Mouse (Mus musculus) E14TG2a.4 (cell line): Measurements from ENCODE around the gene Olfr1333.
"Not testable (repeated sequence)": the region's sequence is repeated elsewhere in the genome, so short reads cannot be mapped to it uniquely, and the experiment has no call there.

Experiments
- H3K27me3 ChIP-seq: 2 replicates; pipeline ENCODE4 v1.6.1; 2014; ENCODE audit warnings: low read length, control low read depth; ENCODE audit not compliant: insufficient read depth
- H3K36me3 ChIP-seq: 2 replicates; pipeline ENCODE4 v1.6.1; 2014; ENCODE audit warnings: low read length, control low read depth; ENCODE audit not compliant: insufficient read depth
- H3K4me1 ChIP-seq: replicated peaks from 2 replicates; pipeline ENCODE4 v1.6.1; 2014; ENCODE audit warnings: low read depth, low read length, control low read depth
- H3K4me3 ChIP-seq: replicated peaks from 2 replicates; pipeline ENCODE4 v1.5.1; 2014; ENCODE audit warnings: mild to moderate bottlenecking, low read length
- H3K9me3 ChIP-seq: 2 replicates; pipeline ENCODE4 v1.6.1; 2014; ENCODE audit warnings: low read length, control low read depth
- CTCF ChIP-seq: conservative IDR thresholded peaks from 2 replicates; pipeline ENCODE4 v1.5.1; 2014; ENCODE audit warnings: low read length
- NANOG ChIP-seq: IDR thresholded peaks from 2 replicates; pipeline ENCODE4 v1.6.1; 2014; ENCODE audit warnings: borderline replicate concordance, low read length, mixed read lengths
- POU5F1 ChIP-seq: IDR thresholded peaks from 2 replicates; pipeline ENCODE4 v1.6.1; 2014; ENCODE audit warnings: low read length, borderline replicate concordance

Olfr1333 gene

DNA sequence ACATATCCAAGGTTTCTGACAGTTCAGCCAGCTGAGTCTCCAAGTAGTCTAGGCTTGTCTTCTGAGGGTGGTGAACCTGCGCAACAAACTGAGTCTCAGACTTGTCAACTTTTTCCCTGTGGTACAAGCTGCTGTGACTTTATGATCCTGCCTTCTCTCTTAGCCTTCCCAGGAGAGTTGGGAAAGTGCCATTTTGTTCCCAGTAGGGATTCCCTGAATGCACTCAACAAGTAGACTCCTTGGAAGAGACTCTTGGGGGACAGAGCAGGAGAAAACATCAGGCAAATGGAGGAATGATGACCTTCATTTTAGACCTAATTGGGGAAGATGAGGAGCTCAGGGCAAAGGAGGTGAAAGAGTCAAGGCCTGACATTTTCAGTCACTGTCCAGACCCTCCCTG, at the start of gene Olfr1333:
Olfr1333 (minus strand) TSS at position 101 of the 400 bp plus-strand sequence.
- Histone ChIP-seq H3K4me3 (no peak within 1 kb of the TSS), H3K4me1 (no peaks in the 10 kb centered on the region), H3K27me3 (no peaks in the 10 kb centered on the region), H3K36me3 (no peaks in the 10 kb centered on the region), H3K9me3 (no peaks in the 10 kb centered on the region)
- TF ChIP-seq CTCF, result no peak
- TF ChIP-seq POU5F1, result no peak
- no peak for TF ChIP-seq NANOG

DNA sequence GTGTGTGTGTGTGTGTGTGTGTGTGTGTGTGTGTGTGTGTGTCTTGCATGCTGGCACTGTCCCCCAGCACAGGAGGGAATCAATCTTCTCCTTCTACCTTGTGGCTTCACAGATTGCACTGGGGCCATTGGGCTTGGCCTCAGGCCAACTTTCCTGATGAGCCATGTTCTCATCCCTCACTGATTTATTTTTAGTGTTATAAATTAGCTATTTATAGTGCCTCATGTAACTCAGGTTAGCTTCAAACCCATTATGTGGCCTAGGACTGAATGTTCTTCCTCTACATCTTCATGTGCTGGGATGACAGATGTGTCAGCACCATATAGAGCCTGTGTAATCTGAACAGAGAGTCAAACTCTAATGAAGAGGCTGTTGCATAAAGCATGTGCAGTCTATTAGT, 31.5 kb upstream of the Olfr1333 start:
- no peaks in the 10 kb centered on the region for H3K36me3 ChIP-seq
- no peaks in the 10 kb centered on the region for H3K4me1 ChIP-seq
- H3K4me3 ChIP-seq, result no peak overlapping the region
- no peaks in the 10 kb centered on the region for H3K27me3 ChIP-seq
- 0 out of 2 replicates have a peak, but pooled peaks cover 2% of the 10 kb centered on the region for H3K9me3 ChIP-seq
- no peak for TF ChIP-seq NANOG
- no peak for TF ChIP-seq CTCF
- no peak for TF ChIP-seq POU5F1

DNA sequence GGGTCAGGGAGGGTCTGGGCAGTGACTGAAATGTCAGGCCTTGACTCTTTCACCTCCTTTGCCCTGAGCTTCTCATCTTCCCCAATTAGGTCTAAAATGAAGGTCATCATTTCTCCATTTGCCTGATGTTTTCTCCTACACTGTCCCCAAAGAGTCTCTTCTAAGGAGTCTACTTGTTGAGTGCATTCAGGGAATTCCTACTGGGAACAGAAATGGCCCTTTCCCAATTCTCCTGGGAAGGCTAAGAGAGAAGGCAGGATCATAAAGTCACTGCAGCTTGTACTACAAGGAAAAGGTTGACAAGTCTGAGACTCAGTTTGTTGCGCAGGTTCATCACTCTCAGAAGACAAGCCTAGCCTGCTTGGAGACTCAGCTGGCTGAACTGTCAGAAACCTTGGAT, 28.3 kb upstream of the Olfr1333 start, which contains the start of gene Olfr1331:
Olfr1331 (plus strand) TSS at position 301 of the 400 bp plus-strand sequence.
- TF ChIP-seq CTCF (no peak), NANOG (no peak), POU5F1 (no peak)
- H3K9me3 ChIP-seq, result 0 out of 2 replicates have a peak, but pooled peaks cover 2% of the 10 kb centered on the region

DNA sequence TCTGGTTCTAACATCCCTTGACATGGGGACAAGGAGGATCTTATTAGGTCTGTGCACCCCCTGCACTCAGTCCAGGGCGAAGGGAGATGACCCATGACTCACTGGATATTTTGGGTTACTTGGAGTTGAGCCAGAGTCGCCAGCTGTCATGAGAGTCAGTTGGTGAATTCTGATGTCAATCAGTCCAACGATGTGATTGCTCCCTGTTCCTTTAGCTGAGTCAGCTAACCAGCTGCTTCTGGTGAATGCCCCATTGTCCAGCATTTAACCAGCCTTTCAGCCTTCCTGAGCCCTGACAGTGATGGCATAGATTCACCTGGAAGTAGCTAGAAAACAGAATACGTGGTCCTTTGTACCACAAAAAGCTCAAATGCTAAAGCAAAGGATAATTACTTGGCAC, 26.6 kb upstream of the Olfr1333 start:
- TF ChIP-seq CTCF (no peak), POU5F1 (no peak), NANOG (no peak)
- Histone ChIP-seq H3K27me3 (no peaks in the 10 kb centered on the region), H3K36me3 (no peaks in the 10 kb centered on the region), H3K4me3 (no peak overlapping the region), H3K4me1 (no peaks in the 10 kb centered on the region), H3K9me3 (0 out of 2 replicates have a peak, but pooled peaks cover 2% of the 10 kb centered on the region)

More for the DNA sequence above, 28.3 kb upstream of the Olfr1333 start, which contains the start of gene Olfr1331:
- Histone ChIP-seq H3K27me3 (no peaks in the 10 kb centered on the region), H3K4me3 (no peak within 1 kb of the TSS), H3K36me3 (no peaks in the 10 kb centered on the region), H3K4me1 (no peaks in the 10 kb centered on the region)

DNA sequence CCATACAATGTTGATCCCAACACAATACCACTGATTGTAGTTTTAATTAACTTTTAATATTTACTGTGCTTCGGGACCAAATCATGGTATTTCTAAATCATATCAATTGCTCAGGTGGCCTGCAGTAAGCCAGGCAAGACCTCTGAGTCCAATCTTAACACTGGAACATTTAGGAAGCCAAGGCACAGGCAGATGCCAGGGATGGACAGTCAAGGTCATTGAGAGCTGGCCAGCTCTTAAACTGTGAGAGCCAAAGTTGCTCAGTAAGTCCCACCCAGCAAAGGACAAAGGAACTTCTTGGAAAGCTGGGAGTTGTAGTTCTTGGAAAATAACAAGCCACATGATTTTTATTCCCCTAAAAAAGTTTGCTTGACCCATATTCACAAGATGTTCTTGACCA, 25.7 kb upstream of the Olfr1333 start:
- no peaks in the 10 kb centered on the region for H3K27me3 ChIP-seq
- H3K9me3 ChIP-seq, result 0 out of 2 replicates have a peak, but pooled peaks cover 2% of the 10 kb centered on the region
- TF ChIP-seq CTCF, result no peak
- TF ChIP-seq POU5F1, result no peak
- no peak for TF ChIP-seq NANOG
- H3K4me3 ChIP-seq, result no peak overlapping the region
- no peaks in the 10 kb centered on the region for H3K36me3 ChIP-seq
- no peaks in the 10 kb centered on the region for H3K4me1 ChIP-seq

DNA sequence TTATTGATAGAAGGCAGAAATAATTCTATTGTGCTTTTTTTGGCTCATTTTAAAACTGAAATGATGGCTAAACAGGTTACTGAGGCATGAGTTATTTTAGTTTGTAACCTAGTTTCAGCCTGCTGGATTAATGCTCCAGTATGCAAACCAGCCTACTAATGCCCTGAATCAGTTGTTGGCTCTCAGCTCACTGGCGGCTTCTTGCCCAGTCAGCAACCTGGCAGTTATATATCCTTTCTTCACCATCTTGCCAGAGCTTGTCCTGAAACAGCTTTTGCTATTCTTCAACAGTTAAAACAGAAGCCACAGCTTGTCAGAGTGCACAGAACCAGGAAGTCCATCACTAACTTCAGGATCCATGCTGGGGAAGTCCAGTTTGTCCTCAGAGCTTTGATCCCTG, 17.2 kb downstream of the Olfr1333 start:
- Histone ChIP-seq H3K27me3 (no peaks in the 10 kb centered on the region), H3K4me1 (no peaks in the 10 kb centered on the region), H3K9me3 (peaks cover 28% of the 10 kb centered on the region), H3K36me3 (no peaks in the 10 kb centered on the region), H3K4me3 (no peak overlapping the region)
- TF ChIP-seq NANOG (no peak), POU5F1 (no peak), CTCF (no peak)

DNA sequence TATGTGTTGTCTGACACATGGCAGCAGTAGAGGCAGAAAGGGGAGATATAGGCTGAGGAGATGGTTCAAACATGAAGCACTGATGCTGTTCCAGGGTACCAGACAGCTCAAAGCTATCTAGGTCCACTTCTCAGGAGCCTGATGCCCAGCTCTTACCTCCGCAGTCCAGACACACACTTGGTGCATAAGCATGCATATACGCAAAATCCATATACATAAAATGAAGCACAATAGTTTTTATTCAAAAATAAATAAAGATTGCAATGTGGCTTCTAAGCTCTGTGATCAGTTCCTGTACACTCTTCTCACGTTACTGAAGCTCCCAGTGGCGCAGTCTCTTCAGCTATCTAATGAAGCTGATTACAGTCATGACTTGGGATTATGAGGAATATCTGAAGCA, 26.2 kb downstream of the Olfr1333 start, which contains the start of gene Olfr1335:
Olfr1335 (minus strand) TSS at position 101 of the 400 bp plus-strand sequence.
- Histone ChIP-seq H3K27me3 (no peaks in the 10 kb centered on the region), H3K4me1 (no peaks in the 10 kb centered on the region), H3K9me3 (peaks cover 6% of the 10 kb centered on the region; the same call in 1 of the 2 replicates), H3K36me3 (no peaks in the 10 kb centered on the region), H3K4me3 (no peak within 1 kb of the TSS)
- TF ChIP-seq CTCF, result no peak
- no peak for TF ChIP-seq POU5F1

DNA sequence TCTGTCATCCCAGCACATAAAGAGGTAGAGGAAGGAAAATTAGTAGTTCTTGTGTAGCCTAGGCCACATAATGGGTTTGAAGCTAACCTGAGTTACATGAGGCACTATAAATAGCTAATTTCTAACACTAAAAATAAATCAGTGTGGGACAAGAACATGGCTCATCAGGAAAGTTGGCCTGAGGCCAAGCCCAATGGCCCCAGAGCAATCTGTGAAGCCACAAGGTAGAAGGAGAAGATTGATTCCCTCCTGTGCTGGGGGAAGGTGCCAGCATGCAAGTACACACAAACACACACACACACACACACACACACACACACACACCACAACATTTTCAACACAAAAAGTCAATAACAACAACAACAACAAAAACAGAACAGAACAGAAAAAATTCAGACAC, 43.3 kb downstream of the Olfr1333 start:
- not testable (repeated sequence) for H3K4me3 ChIP-seq, H3K9me3 ChIP-seq, H3K27me3 ChIP-seq, H3K4me1 ChIP-seq, H3K36me3 ChIP-seq

DNA sequence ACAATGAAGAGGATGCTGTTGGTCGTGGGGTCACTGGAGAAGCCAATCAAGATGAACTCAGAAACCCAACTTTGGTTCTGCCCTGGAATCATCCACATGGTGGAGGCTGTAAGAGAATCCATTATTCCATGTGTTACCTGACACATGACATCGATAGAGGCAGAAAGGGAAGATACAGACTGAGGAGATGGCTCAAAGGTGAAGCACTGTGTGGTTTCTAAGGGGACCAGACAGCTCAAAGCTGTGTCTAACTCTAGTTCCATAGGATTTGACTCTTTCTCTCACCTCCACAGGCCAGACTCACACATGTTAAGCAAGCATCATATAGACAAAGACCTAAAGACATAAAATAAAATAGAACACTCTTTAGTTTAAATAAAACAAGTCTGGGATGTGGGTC, 53.6 kb downstream of the Olfr1333 start, which contains the start of gene Olfr1337:
Olfr1337 (minus strand) TSS at position 101 of the 400 bp plus-strand sequence.
- H3K4me1 ChIP-seq, result peaks cover 12% of the 10 kb centered on the region
- no peak within 1 kb of the TSS for H3K4me3 ChIP-seq
- H3K9me3 ChIP-seq, result no peaks in the 10 kb centered on the region
- H3K36me3 ChIP-seq, result no peaks in the 10 kb centered on the region
- H3K27me3 ChIP-seq, result no peaks in the 10 kb centered on the region
- TF ChIP-seq CTCF (no peak), NANOG (no peak), POU5F1 (no peak)
